Mouse (Mus musculus): ENCODE results near the gene Aldh3a1. TPM values are rescaled to one million over a fixed set of nuclear protein-coding genes. Genes with fewer than 3 reads are reported as not detected.
A peak's percentile ranks its signal among the peaks of the same experiment; 100 is the strongest.
"Not testable (repeated sequence)": the region's sequence is repeated elsewhere in the genome, so short reads cannot be mapped to it uniquely, and the experiment has no call there.

The Aldh3a1 gene
- polyA plus RNA-seq, 1 experiment from 2014 or later = not detected

DNA sequence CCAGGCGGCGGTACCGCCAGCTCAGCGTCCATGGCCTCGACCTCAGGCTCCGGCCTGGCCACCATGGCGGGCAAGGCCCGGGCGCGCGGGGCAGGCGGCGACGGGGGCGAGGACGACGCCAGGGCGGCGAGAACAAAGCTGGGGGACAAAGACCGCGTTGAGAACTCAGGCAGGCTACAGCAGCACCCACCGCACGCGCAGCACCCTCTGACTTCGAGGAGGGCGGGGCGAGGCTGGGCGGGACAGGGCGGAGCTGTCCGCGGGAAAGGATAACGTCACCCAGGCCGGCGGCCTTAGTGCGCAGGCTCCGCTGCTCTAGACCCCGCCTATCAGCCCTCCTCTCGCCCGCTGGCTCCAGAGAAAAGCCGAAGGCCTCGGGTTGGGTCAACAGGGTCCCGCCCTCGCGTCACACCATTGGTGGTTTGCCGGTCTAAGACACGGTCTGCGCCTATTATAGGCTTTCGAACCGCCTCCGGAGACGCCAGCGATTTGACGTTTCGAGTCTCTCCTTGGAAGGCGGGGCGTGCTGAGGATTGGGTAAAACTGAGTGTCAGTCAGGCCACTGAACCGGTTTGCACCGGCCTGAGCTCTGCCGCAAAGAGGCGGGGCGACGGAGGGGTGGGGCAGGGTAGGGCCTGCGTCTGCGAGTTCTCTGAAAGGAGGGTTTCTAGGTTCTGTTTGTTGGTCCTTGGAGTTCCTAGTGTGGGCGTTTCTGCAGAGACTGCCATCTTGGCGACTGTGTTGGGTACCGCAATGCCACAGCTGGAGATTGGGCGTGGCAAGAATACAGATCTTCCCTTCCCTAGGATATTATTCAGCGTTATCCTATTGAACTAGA lies 32.3 kb upstream of the Aldh3a1 start, which contains the start of gene Usp22:
TSS of gene Usp22 (minus strand) at position 235 of the 838 bp plus-strand sequence.
- peak; percentile 99 for ATAC-seq
- Histone ChIP-seq H3K4me1 (replicated peaks) (peaks cover 9% of the 10 kb centered on the region; the same call in 1 of the 2 replicates), H3K27ac (peak within 1 kb of the TSS; percentile 97), H3K4me2 (replicated peaks) (peak within 1 kb of the TSS; percentile 70), H3K27me3 (replicated peaks) (no peaks in the 10 kb centered on the region), H3K36me3 (no peaks in the 10 kb centered on the region), H3K9me3 (no peaks in the 10 kb centered on the region), H3K9ac (peak within 1 kb of the TSS; percentile 97), H3K4me3 (replicated peaks) (peak within 1 kb of the TSS; percentile 80)
- WGBS = under 1% methylated on average over 69 of the region's 69 CpGs

- no peaks in the 10 kb centered on the region for H3K9me3 ChIP-seq
- WGBS = 74% methylated on average over 5 of the region's 5 CpGs
- no peaks in the 10 kb centered on the region for H3K36me3 ChIP-seq
- no peaks in the 10 kb centered on the region for H3K27me3 ChIP-seq (replicated peaks)
- H3K4me3 ChIP-seq (replicated peaks) = no peak overlapping the region
- no peak for ATAC-seq
- H3K9ac ChIP-seq = no peak overlapping the region
- H3K27ac ChIP-seq = no peak overlapping the region
- peaks cover 6% of the 10 kb centered on the region; the same call in 1 of the 2 replicates for H3K4me1 ChIP-seq (replicated peaks)
- H3K4me2 ChIP-seq (replicated peaks) = peak overlapping the region; percentile 54
These were observed 31.6 kb upstream of the Aldh3a1 start for GRCm38 (mm10) chr11:61175778-61176177.

DNA sequence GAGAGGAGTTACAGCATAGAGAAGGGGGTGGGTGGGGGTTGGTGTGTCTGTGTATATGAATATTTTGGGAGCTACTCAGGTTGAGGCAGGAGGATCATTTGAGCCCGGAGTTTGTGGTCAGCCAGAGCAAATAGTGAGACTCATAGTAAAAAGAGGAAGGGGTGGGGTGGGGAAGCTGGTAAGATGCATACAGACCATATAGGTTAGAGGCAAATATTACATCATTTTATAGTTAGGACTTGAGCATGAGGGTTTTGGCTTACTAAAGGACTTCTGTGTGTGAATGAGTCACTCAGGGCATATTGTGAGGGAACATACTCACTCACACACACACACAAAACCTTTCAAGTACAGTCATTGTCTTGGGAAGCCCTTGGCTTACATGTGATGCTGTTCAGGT lies 31.0 kb upstream of the Aldh3a1 start:
- no peak overlapping the region for H3K27ac ChIP-seq
- H3K4me1 ChIP-seq (replicated peaks) = peaks cover 4% of the 10 kb centered on the region; the same call in 1 of the 2 replicates
- no peak for ATAC-seq
- H3K27me3 ChIP-seq (replicated peaks) = no peaks in the 10 kb centered on the region
- no peak overlapping the region for H3K4me2 ChIP-seq (replicated peaks)
- H3K9ac ChIP-seq = no peak overlapping the region
- H3K4me3 ChIP-seq (replicated peaks) = no peak overlapping the region
- no peaks in the 10 kb centered on the region for H3K9me3 ChIP-seq
- 97% methylated on average over 1 of the region's 1 CpGs for WGBS
- H3K36me3 ChIP-seq = no peaks in the 10 kb centered on the region

DNA sequence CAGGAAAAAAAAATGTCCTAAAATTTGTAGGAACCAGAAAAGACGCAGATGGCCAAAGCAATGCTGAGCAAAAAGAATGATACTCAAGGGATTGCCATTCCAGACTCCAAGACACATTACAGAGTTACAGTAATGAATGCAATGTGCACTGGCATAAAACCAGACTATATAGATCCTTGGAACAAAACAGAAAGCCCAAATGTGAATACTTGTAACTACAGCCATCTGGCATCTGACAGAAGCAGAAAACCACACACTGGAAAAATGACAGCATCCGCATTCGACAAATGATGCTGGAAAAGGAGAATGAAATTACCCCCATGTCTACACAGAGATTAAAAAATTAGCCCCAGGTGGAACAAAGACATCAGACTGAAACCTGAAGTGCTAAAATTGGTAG lies 27.0 kb upstream of the Aldh3a1 start:
- Histone ChIP-seq H3K27ac (no peak overlapping the region), H3K4me3 (replicated peaks) (no peak overlapping the region), H3K9ac (no peak overlapping the region), H3K36me3 (no peaks in the 10 kb centered on the region), H3K9me3 (no peaks in the 10 kb centered on the region), H3K4me2 (replicated peaks) (no peak overlapping the region), H3K27me3 (replicated peaks) (no peaks in the 10 kb centered on the region), H3K4me1 (replicated peaks) (no peaks in the 10 kb centered on the region)
- 86% methylated on average over 3 of the region's 3 CpGs for WGBS
- ATAC-seq = no peak

GRCm38 (mm10) chr11:61181624-61182023 lies 25.7 kb upstream of the Aldh3a1 start:
- no peak overlapping the region for H3K27ac ChIP-seq
- H3K36me3 ChIP-seq = no peaks in the 10 kb centered on the region
- H3K9ac ChIP-seq = no peak overlapping the region
- H3K27me3 ChIP-seq (replicated peaks) = no peaks in the 10 kb centered on the region
- no peak overlapping the region for H3K4me2 ChIP-seq (replicated peaks)
- no peak overlapping the region for H3K4me3 ChIP-seq (replicated peaks)
- no peaks in the 10 kb centered on the region for H3K4me1 ChIP-seq (replicated peaks)
- no peaks in the 10 kb centered on the region for H3K9me3 ChIP-seq
- ATAC-seq = no peak

DNA sequence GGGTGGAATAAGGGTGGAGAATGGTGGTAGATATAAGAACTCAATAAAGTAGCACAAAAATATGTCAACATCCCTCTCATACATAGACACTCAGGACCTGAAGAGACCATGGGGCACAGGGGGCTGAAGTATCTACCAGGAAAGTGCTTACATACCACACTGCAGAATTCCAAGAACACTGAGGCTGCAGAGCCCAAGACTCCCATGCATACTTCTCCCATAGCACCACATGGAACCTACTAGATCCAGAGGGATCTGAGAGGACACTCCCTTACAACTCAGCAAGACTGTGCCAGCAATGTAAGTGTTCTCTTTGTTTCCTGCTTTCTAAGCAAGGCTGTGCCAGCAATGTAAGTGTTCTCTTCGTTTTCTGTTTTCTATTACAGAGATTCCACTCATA lies 23.5 kb upstream of the Aldh3a1 start:
- H3K27me3 ChIP-seq (replicated peaks) = no peaks in the 10 kb centered on the region
- no peaks in the 10 kb centered on the region for H3K36me3 ChIP-seq
- H3K9me3 ChIP-seq = no peaks in the 10 kb centered on the region
- H3K4me2 ChIP-seq (replicated peaks) = no peak overlapping the region
- H3K4me1 ChIP-seq (replicated peaks) = no peaks in the 10 kb centered on the region
- H3K9ac ChIP-seq = no peak overlapping the region
- H3K4me3 ChIP-seq (replicated peaks) = no peak overlapping the region
- H3K27ac ChIP-seq = no peak overlapping the region
- ATAC-seq = no peak
- WGBS = 74% methylated on average over 1 of the region's 1 CpGs

- Histone ChIP-seq H3K27ac (no peak overlapping the region), H3K4me1 (replicated peaks) (no peaks in the 10 kb centered on the region), H3K4me3 (replicated peaks) (no peak overlapping the region), H3K27me3 (replicated peaks) (0 out of 2 replicates have a peak, but pooled peaks cover 7% of the 10 kb centered on the region), H3K9me3 (no peaks in the 10 kb centered on the region), H3K4me2 (replicated peaks) (no peak overlapping the region), H3K9ac (no peak overlapping the region), H3K36me3 (no peaks in the 10 kb centered on the region)
- 67% methylated on average over 2 of the region's 2 CpGs for WGBS
- ATAC-seq = no peak
These were observed 16.6 kb upstream of the Aldh3a1 start for GRCm38 (mm10) chr11:61190776-61191175.

DNA sequence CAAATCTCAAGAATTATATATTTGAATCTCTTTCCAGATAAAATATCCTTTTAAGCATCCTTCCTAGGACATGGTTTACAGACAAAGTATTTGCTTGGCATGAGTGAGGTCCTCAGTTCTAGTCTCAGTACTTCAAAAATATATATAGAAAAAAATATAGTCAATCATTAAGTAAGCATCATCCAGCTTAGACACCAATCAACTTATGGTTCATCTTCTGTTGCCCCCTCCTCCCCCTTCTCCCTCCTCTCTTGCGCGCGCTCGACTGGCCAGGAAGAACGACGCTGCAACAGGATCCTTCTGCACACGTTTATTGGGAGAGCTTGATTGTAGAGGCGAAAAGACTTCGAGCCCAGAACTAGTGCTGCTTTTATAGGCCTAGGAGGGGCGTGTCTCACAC lies 15.2 kb upstream of the Aldh3a1 start:
- not testable (repeated sequence) for ATAC-seq; H3K4me1 ChIP-seq (replicated peaks); H3K36me3 ChIP-seq; H3K9me3 ChIP-seq; H3K27ac ChIP-seq; H3K4me3 ChIP-seq (replicated peaks); H3K4me2 ChIP-seq (replicated peaks); H3K9ac ChIP-seq; H3K27me3 ChIP-seq (replicated peaks)
- 83% methylated on average over 8 of the region's 10 CpGs for WGBS

GRCm38 (mm10) chr11:61192779-61193178 lies 14.6 kb upstream of the Aldh3a1 start:
- H3K36me3 ChIP-seq = no peaks in the 10 kb centered on the region
- WGBS = 96% methylated on average over 2 of the region's 2 CpGs
- no peak for ATAC-seq

DNA sequence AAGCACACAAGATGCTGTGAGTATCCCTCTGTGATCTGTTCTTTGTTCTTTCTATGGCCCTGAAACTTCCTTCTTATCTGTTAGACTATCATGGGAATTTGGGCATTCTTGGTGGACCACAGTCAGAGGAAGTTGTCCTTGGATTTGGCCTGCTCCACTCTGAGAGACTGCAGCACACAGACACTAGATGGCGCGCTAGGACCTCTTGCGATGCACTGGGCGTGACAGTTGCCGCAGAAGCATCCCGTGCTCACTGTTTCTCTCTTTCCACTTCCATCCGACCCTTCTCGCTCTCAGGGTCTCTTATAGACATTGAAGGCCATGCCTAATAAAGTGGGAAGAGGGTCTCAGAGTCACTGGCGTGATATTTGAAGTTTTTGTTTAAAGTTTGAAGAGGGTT lies 13.9 kb upstream of the Aldh3a1 start:
- WGBS = 6% methylated on average over 9 of the region's 9 CpGs
- Histone ChIP-seq H3K4me1 (replicated peaks) (no peaks in the 10 kb centered on the region), H3K27me3 (replicated peaks) (0 out of 2 replicates have a peak, but pooled peaks cover 7% of the 10 kb centered on the region), H3K36me3 (no peaks in the 10 kb centered on the region), H3K27ac (no peak overlapping the region), H3K9ac (no peak overlapping the region), H3K4me3 (replicated peaks) (no peak overlapping the region), H3K9me3 (no peaks in the 10 kb centered on the region), H3K4me2 (replicated peaks) (no peak overlapping the region)
- peak; percentile 43; the same call in 1 of the 2 replicates for ATAC-seq

More at GRCm38 (mm10) chr11:61192779-61193178, 14.6 kb upstream of the Aldh3a1 start:
- no peaks in the 10 kb centered on the region for H3K4me1 ChIP-seq (replicated peaks)
- H3K27ac ChIP-seq = no peak overlapping the region
- H3K27me3 ChIP-seq (replicated peaks) = 0 out of 2 replicates have a peak, but pooled peaks cover 7% of the 10 kb centered on the region
- no peak overlapping the region for H3K4me3 ChIP-seq (replicated peaks)
- no peak overlapping the region for H3K4me2 ChIP-seq (replicated peaks)
- H3K9ac ChIP-seq = no peak overlapping the region
- no peaks in the 10 kb centered on the region for H3K9me3 ChIP-seq

- WGBS = 70% methylated on average over 14 of the region's 14 CpGs
- no peaks in the 10 kb centered on the region for H3K9me3 ChIP-seq
- H3K4me1 ChIP-seq (replicated peaks) = no peaks in the 10 kb centered on the region
- H3K4me2 ChIP-seq (replicated peaks) = no peak overlapping the region
- H3K36me3 ChIP-seq = no peaks in the 10 kb centered on the region
- no peak overlapping the region for H3K9ac ChIP-seq
- H3K27ac ChIP-seq = no peak overlapping the region
- no peak for ATAC-seq
- 0 out of 2 replicates have a peak, but pooled peaks cover 7% of the 10 kb centered on the region for H3K27me3 ChIP-seq (replicated peaks)
- H3K4me3 ChIP-seq (replicated peaks) = no peak overlapping the region
These were observed 10.6 kb upstream of the Aldh3a1 start for GRCm38 (mm10) chr11:61196616-61197353.

GRCm38 (mm10) chr11:61197935-61198334 lies 9.4 kb upstream of the Aldh3a1 start:
- Histone ChIP-seq H3K36me3 (no peaks in the 10 kb centered on the region), H3K9ac (no peak overlapping the region), H3K27me3 (replicated peaks) (0 out of 2 replicates have a peak, but pooled peaks cover 7% of the 10 kb centered on the region), H3K4me2 (replicated peaks) (no peak overlapping the region), H3K9me3 (no peaks in the 10 kb centered on the region), H3K4me1 (replicated peaks) (no peaks in the 10 kb centered on the region), H3K4me3 (replicated peaks) (no peak overlapping the region), H3K27ac (no peak overlapping the region)
- no peak for ATAC-seq
